Mouse (Mus musculus): ENCODE measurements around the gene Gm11077. TPM values are rescaled to one million over a fixed set of nuclear protein-coding genes. Genes with fewer than 3 reads are reported as not detected.

Gene Gm11077
- polyA plus RNA-seq, 1 experiment from 2014 or later = not detected

DNA sequence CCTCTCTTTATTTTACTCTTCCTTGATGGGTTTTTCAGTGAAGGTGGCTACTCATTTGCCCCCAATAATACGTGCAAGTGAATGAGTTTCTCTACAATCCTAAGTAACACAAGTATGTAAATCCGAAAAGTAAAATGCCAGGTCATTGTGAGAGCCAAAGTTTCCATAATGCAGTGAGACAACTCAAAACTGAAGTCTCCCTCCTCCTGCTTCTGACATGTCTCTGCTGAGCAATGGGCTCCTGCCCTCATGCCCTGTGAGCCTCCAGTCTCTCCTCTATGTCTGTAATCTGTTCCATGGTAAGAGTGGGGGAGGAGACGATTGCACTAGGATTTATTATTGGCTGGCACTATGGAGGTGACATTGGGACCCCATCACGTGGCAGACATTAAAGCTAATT lies 71.5 kb downstream of the Gm11077 start:
- H3K4me1 ChIP-seq = no peaks in the 10 kb centered on the region
- no peak overlapping the region for H3K9ac ChIP-seq
- 85% methylated on average over 4 of the region's 4 CpGs for WGBS
- no peaks in the 10 kb centered on the region for H3K36me3 ChIP-seq
- H3K27me3 ChIP-seq = no peaks in the 10 kb centered on the region
- H3K9me3 ChIP-seq (replicated peaks) = no peaks in the 10 kb centered on the region
- no peak for ATAC-seq (ENCODE audit: low FRiP score)
- H3K4me2 ChIP-seq (replicated peaks) = no peak overlapping the region
- no peak overlapping the region for H3K4me3 ChIP-seq
- H3K27ac ChIP-seq = no peak overlapping the region

Other genes starting within 250 kb of the Gm11077 start
- 13.3 and 14.4 TPM in 2 replicates for gene Aebp2, start 106.6 kb upstream of the Gm11077 start, polyA plus RNA-seq (2016; fragmentation: Nextera tagmentation; extraction: Ambion mirVana)

Data from hindbrain, embryonic 12.5 days (tissue).